Mouse (Mus musculus): ENCODE measurements at regions not wholly inside any gene's neighbourhood (a gene's known extent, or its start where the extent isn't known, plus 50 kb on each side); places are given as distances from the start of the nearest gene placed in this dataset.

GRCm38 (mm10) chr6:20982931-20983330, 232.4 kb upstream of the Kcnd2 start:
- intact Hi-C loops (cut with DNase I) = no loop called here

GRCm38 (mm10) chr6:21005077-21005476, 210.2 kb upstream of the Kcnd2 start:
- intact Hi-C loops (cut with DNase I) = no loop called here
- no peak for DNase-seq

More at GRCm38 (mm10) chr6:20982931-20983330, 232.4 kb upstream of the Kcnd2 start:
- DNase-seq = no peak

- intact Hi-C loops (cut with DNase I) = loop anchor here (5.0 kb wide), 1 partner anchor 54 kb away; no protein-coding TSS in a partner anchor
- peak in 1 of 2 experiments; percentile 22 for DNase-seq
These were observed 167.4 kb upstream of the Kcnd2 start for GRCm38 (mm10) chr6:21047924-21048323.

GRCm38 (mm10) chr6:21093015-21093414, 122.3 kb upstream of the Kcnd2 start:
- DNase-seq = no peak
- intact Hi-C loops (cut with DNase I) = no loop called here

GRCm38 (mm10) chr6:21111238-21111992, 103.9 kb upstream of the Kcnd2 start:
- DNase-seq = peak in 1 of 2 experiments; percentile 7
- intact Hi-C loops (cut with DNase I) = loop anchor here (10.0 kb wide), 1 partner anchor 267 kb away; no protein-coding TSS in a partner anchor

GRCm38 (mm10) chr6:21122119-21122518, 93.2 kb upstream of the Kcnd2 start:
- intact Hi-C loops (cut with DNase I) = no loop called here
- DNase-seq = no peak

GRCm38 (mm10) chr6:21122852-21123251, 92.5 kb upstream of the Kcnd2 start:
- intact Hi-C loops (cut with DNase I) = no loop called here

More at GRCm38 (mm10) chr6:21122852-21123251, 92.5 kb upstream of the Kcnd2 start:
- no peak for DNase-seq

Data from heart, postnatal 36 days (tissue).